Mouse (Mus musculus) small intestine, adult 2 months (tissue): ENCODE data around the gene S100a8.

Experiments
- CTCF ChIP-seq: fragments of 200-500 bp; IDR thresholded peaks from 2 replicates; pipeline ENCODE4 v1.5.1; 2012; ENCODE audit warnings: low read depth, mild to moderate bottlenecking, control low read depth, inconsistent platforms, low read length, moderate library complexity, mixed read lengths; ENCODE audit not compliant: insufficient replicate concordance, insufficient read length; ENCODE audit errors: extremely low read depth
- POLR2A ChIP-seq: fragments of 200-500 bp; IDR thresholded peaks from 2 replicates; pipeline ENCODE4 v1.6.1; 2012; ENCODE audit warnings: low read depth, mild to moderate bottlenecking, control low read depth, inconsistent platforms, low read length, moderate library complexity

DNA sequence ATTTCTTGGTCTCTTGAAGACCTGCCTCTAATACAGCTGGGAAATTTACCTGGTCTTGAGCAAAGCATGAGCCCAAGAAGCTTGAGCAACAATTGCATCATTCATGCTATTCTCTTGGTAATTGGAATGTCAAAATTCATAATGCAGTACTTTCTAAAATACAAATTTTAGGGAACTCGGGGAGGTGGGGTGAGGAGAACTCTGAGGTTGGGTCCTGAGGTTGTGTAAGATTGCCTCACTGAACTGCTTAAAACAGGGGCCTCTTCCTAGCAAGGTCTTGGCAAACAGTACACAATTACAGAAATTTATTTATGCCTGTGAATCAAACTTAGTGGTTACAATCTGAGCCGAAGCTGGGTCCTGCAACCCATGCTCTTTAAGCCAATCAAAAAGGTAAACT lies 18.1 kb downstream of the S100a8 start:
- no peak for TF ChIP-seq CTCF
- TF ChIP-seq POLR2A: no peak
